Mouse (Mus musculus): Measurements from ENCODE around the gene Gm49425. TPM values are rescaled to one million over a fixed set of nuclear protein-coding genes. Genes with fewer than 3 reads are reported as not detected.

The Gm49425 gene
- total and polyA plus RNA-seq, 3 experiments = not detected

GRCm38 (mm10) chr15:101519792-101520191 is 2.7 kb upstream of the Gm49425 start:
- no peaks in the 10 kb centered on the region for H3K9me3 ChIP-seq (replicated peaks; ENCODE audit: insufficient read depth, low read length)
- no peak overlapping the region for H3K27ac ChIP-seq (ENCODE audit: control insufficient read depth, low read depth, low read length)
- no peaks in the 10 kb centered on the region for H3K4me1 ChIP-seq (ENCODE audit: control insufficient read depth in 1 of 2, insufficient read depth in 2 of 2, low read length in 2 of 2)
- peak; percentile 66 for DNase-seq (ENCODE audit: low read depth, low spot score)
- no peaks in the 10 kb centered on the region for H3K36me3 ChIP-seq (ENCODE audit: control insufficient read depth in 1 of 2, insufficient read depth in 2 of 2, low read length in 2 of 2)
- H3K4me3 ChIP-seq (ENCODE audit: control insufficient read depth in 1 of 2, insufficient read depth in 1 of 2, low read depth in 2 of 2, low read length in 2 of 2) = no peak overlapping the region
- H3K27me3 ChIP-seq (ENCODE audit: control insufficient read depth in 1 of 2, insufficient read depth in 2 of 2, low read length in 2 of 2) = no peaks in the 10 kb centered on the region
- H3K9ac ChIP-seq (ENCODE audit: control insufficient read depth, low read depth, low read length, poor library complexity, severe bottlenecking) = no peak overlapping the region
- H3K79me2 ChIP-seq (ENCODE audit: control insufficient read depth, insufficient read depth, low read length, poor library complexity) = no peaks in the 10 kb centered on the region
- peak; percentile 25; the same call in 1 of the 2 replicates for TF ChIP-seq SIN3A (IDR thresholded peaks at IDR 0.05; ENCODE audit: low read length)
- peak; percentile 57 to 90 (median 89) for TF ChIP-seq CTCF (IDR thresholded peaks at IDR 0.05 in 2 of 3, conservative IDR thresholded peaks at IDR 0.05 in 1 of 3; ENCODE audit: control insufficient read depth in 1 of 3, insufficient read depth in 1 of 3, low read depth in 2 of 3, low read length in 3 of 3, poor library complexity in 1 of 3, severe bottlenecking in 1 of 3)
- peak; percentile 87 for TF ChIP-seq ZC3H11A (IDR thresholded peaks at IDR 0.05; ENCODE audit: low read depth, low read length)
- peak; percentile 91 for TF ChIP-seq RAD21 (IDR thresholded peaks at IDR 0.05; ENCODE audit: low read depth, low read length)
- no peak for TF ChIP-seq POLR2AphosphoS2 (IDR thresholded peaks at IDR 0.05; ENCODE audit: low read length)
- peak; percentile 92 for TF ChIP-seq SMC3 (IDR thresholded peaks at IDR 0.05; ENCODE audit: low read depth, low read length)

DNA sequence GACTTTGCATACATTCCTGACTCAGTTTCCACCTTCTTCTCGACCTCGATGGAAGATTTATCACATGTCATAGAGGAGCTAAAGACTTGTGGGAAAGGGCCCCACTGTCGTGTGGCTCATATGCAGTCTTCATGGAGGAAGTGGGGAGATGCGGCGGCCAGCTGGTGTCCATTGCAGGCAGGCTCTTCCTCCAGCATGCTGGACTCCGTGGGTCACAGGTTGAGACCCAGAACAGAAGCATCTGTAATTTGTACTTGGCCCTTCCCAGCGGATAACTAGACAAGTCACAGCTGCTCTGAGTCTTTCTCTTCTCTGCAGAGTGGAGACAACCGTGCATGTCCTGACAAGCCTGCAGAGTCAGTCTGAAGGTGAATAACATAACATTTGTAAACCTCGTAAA is 8.8 kb downstream of the Gm49425 start:
- Histone ChIP-seq H3K27me3 (ENCODE audit: control insufficient read depth in 1 of 2, insufficient read depth in 2 of 2, low read length in 2 of 2) (no peaks in the 10 kb centered on the region), H3K27ac (ENCODE audit: control insufficient read depth, low read depth, low read length) (no peak overlapping the region)

GRCm38 (mm10) chr15:101506896-101507758 is 9.9 kb downstream of the Gm49425 start:
- Histone ChIP-seq H3K4me3 (ENCODE audit: control insufficient read depth in 1 of 2, insufficient read depth in 1 of 2, low read depth in 2 of 2, low read length in 2 of 2) (no peak overlapping the region), H3K4me1 (ENCODE audit: control insufficient read depth in 1 of 2, insufficient read depth in 2 of 2, low read length in 2 of 2) (no peaks in the 10 kb centered on the region), H3K27me3 (ENCODE audit: control insufficient read depth in 1 of 2, insufficient read depth in 2 of 2, low read length in 2 of 2) (no peaks in the 10 kb centered on the region), H3K36me3 (ENCODE audit: control insufficient read depth in 1 of 2, insufficient read depth in 2 of 2, low read length in 2 of 2) (no peaks in the 10 kb centered on the region), H3K27ac (ENCODE audit: control insufficient read depth, low read depth, low read length) (no peak overlapping the region), H3K79me2 (ENCODE audit: control insufficient read depth, insufficient read depth, low read length, poor library complexity) (no peaks in the 10 kb centered on the region), H3K9ac (ENCODE audit: control insufficient read depth, low read depth, low read length, poor library complexity, severe bottlenecking) (no peak overlapping the region), H3K9me3 (replicated peaks; ENCODE audit: insufficient read depth, low read length) (no peaks in the 10 kb centered on the region)
- DNase-seq (ENCODE audit: low read depth, low spot score) = no peak
- TF ChIP-seq GABPA (IDR thresholded peaks at IDR 0.05; ENCODE audit: low read depth, low read length) = no peak
- TF ChIP-seq GATA1 (IDR thresholded peaks at IDR 0.05; ENCODE audit: low read depth, low read length) = no peak
- TF ChIP-seq ZNF384 (IDR thresholded peaks at IDR 0.05; ENCODE audit: low read depth, low read length) = no peak
- no peak for TF ChIP-seq MXI1 (IDR thresholded peaks at IDR 0.05; ENCODE audit: low read depth, low read length)
- no peak for TF ChIP-seq ZC3H11A (IDR thresholded peaks at IDR 0.05; ENCODE audit: low read depth, low read length)
- TF ChIP-seq JUND (IDR thresholded peaks at IDR 0.05; ENCODE audit: low read depth, low read length) = no peak
- no peak for TF ChIP-seq MAZ (IDR thresholded peaks at IDR 0.05; ENCODE audit: low read depth, low read length)
- no peak for TF ChIP-seq NRF1 (IDR thresholded peaks at IDR 0.05; ENCODE audit: insufficient read depth, low read depth, low read length, poor library complexity, severe bottlenecking)
- no peak for TF ChIP-seq MYB (IDR thresholded peaks at IDR 0.05; ENCODE audit: low read depth, low read length)
- TF ChIP-seq USF1 (IDR thresholded peaks at IDR 0.05; ENCODE audit: low read depth, low read length) = no peak

More for the DNA sequence above, 8.8 kb downstream of the Gm49425 start:
- H3K9ac ChIP-seq (ENCODE audit: control insufficient read depth, low read depth, low read length, poor library complexity, severe bottlenecking) = no peak overlapping the region
- TF ChIP-seq SMC3 (IDR thresholded peaks at IDR 0.05; ENCODE audit: low read depth, low read length) = no peak
- TF ChIP-seq RAD21 (IDR thresholded peaks at IDR 0.05; ENCODE audit: low read depth, low read length) = no peak
- no peak for TF ChIP-seq MYB (IDR thresholded peaks at IDR 0.05; ENCODE audit: low read depth, low read length)
- no peak for TF ChIP-seq MAX (IDR thresholded peaks at IDR 0.05; ENCODE audit: low read length)
- no peak for TF ChIP-seq USF2 (IDR thresholded peaks at IDR 0.05; ENCODE audit: borderline replicate concordance in 1 of 2, insufficient read depth in 1 of 2, low read depth in 1 of 2, low read length in 2 of 2)
- TF ChIP-seq SIN3A (IDR thresholded peaks at IDR 0.05; ENCODE audit: low read length) = no peak
- no peak for TF ChIP-seq BHLHE40 (IDR thresholded peaks at IDR 0.05; ENCODE audit: borderline replicate concordance, low read depth, low read length)
- TF ChIP-seq ZC3H11A (IDR thresholded peaks at IDR 0.05; ENCODE audit: low read depth, low read length) = no peak
- no peak for TF ChIP-seq MEF2A (IDR thresholded peaks at IDR 0.05; ENCODE audit: extremely low read depth, insufficient replicate concordance, low read depth, low read length, poor library complexity, severe bottlenecking)
- no peak for TF ChIP-seq MAFK (IDR thresholded peaks at IDR 0.05; ENCODE audit: borderline replicate concordance, low read depth, low read length)
- TF ChIP-seq ELF1 (IDR thresholded peaks at IDR 0.05; ENCODE audit: low read depth, low read length) = no peak
- TF ChIP-seq POLR2AphosphoS5 (IDR thresholded peaks at IDR 0.05; ENCODE audit: borderline replicate concordance, low read depth, low read length) = no peak
- TF ChIP-seq USF1 (IDR thresholded peaks at IDR 0.05; ENCODE audit: low read depth, low read length) = no peak
- no peak for TF ChIP-seq ETS1 (IDR thresholded peaks at IDR 0.05; ENCODE audit: low read depth, low read length)
- no peak for TF ChIP-seq POLR2AphosphoS2 (IDR thresholded peaks at IDR 0.05; ENCODE audit: low read length)
- TF ChIP-seq HCFC1 (IDR thresholded peaks at IDR 0.05; ENCODE audit: low read depth, low read length) = no peak
- no peak for TF ChIP-seq ZNF384 (IDR thresholded peaks at IDR 0.05; ENCODE audit: low read depth, low read length)
- TF ChIP-seq MAZ (IDR thresholded peaks at IDR 0.05; ENCODE audit: low read depth, low read length) = no peak
- no peak for TF ChIP-seq MXI1 (IDR thresholded peaks at IDR 0.05; ENCODE audit: low read depth, low read length)
- TF ChIP-seq TCF12 (IDR thresholded peaks at IDR 0.05; ENCODE audit: low read depth, low read length) = no peak
- H3K36me3 ChIP-seq (ENCODE audit: control insufficient read depth in 1 of 2, insufficient read depth in 2 of 2, low read length in 2 of 2) = no peaks in the 10 kb centered on the region
- no peak overlapping the region for H3K4me3 ChIP-seq (ENCODE audit: control insufficient read depth in 1 of 2, insufficient read depth in 1 of 2, low read depth in 2 of 2, low read length in 2 of 2)
- H3K79me2 ChIP-seq (ENCODE audit: control insufficient read depth, insufficient read depth, low read length, poor library complexity) = no peaks in the 10 kb centered on the region
- no peak for DNase-seq (ENCODE audit: low read depth, low spot score)
- H3K4me1 ChIP-seq (ENCODE audit: control insufficient read depth in 1 of 2, insufficient read depth in 2 of 2, low read length in 2 of 2) = no peaks in the 10 kb centered on the region
- H3K9me3 ChIP-seq (replicated peaks; ENCODE audit: insufficient read depth, low read length) = no peaks in the 10 kb centered on the region
